Mouse (Mus musculus) midbrain, postnatal 0 days (tissue): ENCODE measurements at regions not wholly inside any gene's neighbourhood (a gene's known extent, or its start where the extent isn't known, plus 50 kb on each side); places are given as distances from the start of the nearest gene placed in this dataset.

Experiments used
- ATAC-seq: fragments of 200-750 bp; cut with Nextera tagmentation; 2 replicates; pipeline ENCODE4 v1.8.0; 2017; ENCODE audit warnings: moderate number of reproducible peaks, mild to moderate bottlenecking, moderate TSS enrichment, moderate library complexity; ENCODE audit not compliant: low FRiP score
- DNase-seq: peaks from one replicate; pipeline ENCODE4 v3.0.0-alpha.2; 2015; ENCODE audit warnings: low spot score
- H3K27ac ChIP-seq: fragments of 300-500 bp; sonication (generic); 2 replicates; pipeline ENCODE4 v1.5.1; 2014; ENCODE audit warnings: low read depth, mild to moderate bottlenecking, low read length, mixed read lengths
- H3K27me3 ChIP-seq: fragments of 300-500 bp; sonication (generic); 2 replicates; pipeline ENCODE4 v1.6.1; 2014; ENCODE audit warnings: low read length, control low read depth, mixed read lengths; ENCODE audit not compliant: insufficient read depth
- H3K36me3 ChIP-seq: fragments of 300-500 bp; sonication (generic); 2 replicates; pipeline ENCODE4 v1.6.1; 2014; ENCODE audit warnings: low read length, control low read depth, mixed read lengths; ENCODE audit not compliant: insufficient read depth
- H3K4me1 ChIP-seq: fragments of 300-500 bp; sonication (generic); 2 replicates; pipeline ENCODE4 v1.6.1; 2014; ENCODE audit warnings: mild to moderate bottlenecking, control low read depth, antibody characterized with exemption, low read length, mixed read lengths; ENCODE audit not compliant: insufficient read depth
- H3K4me2 ChIP-seq: fragments of 300-500 bp; sonication (generic); 2 replicates; pipeline ENCODE4 v1.6.1; 2014; ENCODE audit warnings: low read depth, mild to moderate bottlenecking, low read length, mixed read lengths; ENCODE audit not compliant: poor library complexity, severe bottlenecking
- H3K4me3 ChIP-seq: fragments of 300-500 bp; sonication (generic); 2 replicates; pipeline ENCODE4 v1.5.1; 2014; ENCODE audit warnings: low read depth, mild to moderate bottlenecking, low read length, moderate library complexity
- H3K9ac ChIP-seq: fragments of 300-500 bp; sonication (generic); replicated peaks from 2 replicates; pipeline ENCODE4 v1.6.1; 2014; ENCODE audit warnings: mild to moderate bottlenecking, low read length, moderate library complexity, mixed read lengths; ENCODE audit not compliant: poor library complexity, severe bottlenecking
- H3K9me3 ChIP-seq: fragments of 300-500 bp; sonication (generic); 2 replicates; pipeline ENCODE4 v1.6.1; 2016; ENCODE audit warnings: low read length, control low read depth
- CTCF ChIP-seq: IDR thresholded peaks from 2 replicates; pipeline ENCODE4 v1.5.1; 2016; ENCODE audit warnings: antibody characterized with exemption, mild to moderate bottlenecking
- WGBS: fragments of 180-500 bp; shearing (Covaris S2); extraction: QIAGEN DNeasy Blood & Tissue Kit; methylation state at CpG from one replicate; pipeline ENCODE4 v1.1.7; 2014; 5-methylcytosine and 5-hydroxymethylcytosine counted together

- H3K27ac ChIP-seq = no peak overlapping the region
- no peak overlapping the region for H3K4me3 ChIP-seq
- no peak overlapping the region for H3K9ac ChIP-seq
- ATAC-seq = no peak
- no peak overlapping the region for H3K4me2 ChIP-seq
- no peaks in the 10 kb centered on the region for H3K4me1 ChIP-seq
- H3K27me3 ChIP-seq = no peaks in the 10 kb centered on the region
- WGBS = 58% methylated on average over 5 of the region's 5 CpGs
- TF ChIP-seq CTCF = no peak
- H3K9me3 ChIP-seq = no peaks in the 10 kb centered on the region
- no peaks in the 10 kb centered on the region for H3K36me3 ChIP-seq
- no peak for DNase-seq
Observed at GRCm38 (mm10) chr7:136150196-136150595, 434.0 kb upstream of the Mki67 start.

- H3K9me3 ChIP-seq = no peaks in the 10 kb centered on the region
- no peak overlapping the region for H3K9ac ChIP-seq
- no peak for TF ChIP-seq CTCF
- 47% methylated on average over 4 of the region's 4 CpGs for WGBS
- no peak overlapping the region for H3K27ac ChIP-seq
- H3K27me3 ChIP-seq = no peaks in the 10 kb centered on the region
- H3K4me3 ChIP-seq = no peak overlapping the region
- ATAC-seq (no peak), DNase-seq (no peak)
- H3K36me3 ChIP-seq = no peaks in the 10 kb centered on the region
- no peak overlapping the region for H3K4me2 ChIP-seq
- H3K4me1 ChIP-seq = no peaks in the 10 kb centered on the region
Observed at GRCm38 (mm10) chr7:136151301-136151930, 435.3 kb upstream of the Mki67 start.

DNA sequence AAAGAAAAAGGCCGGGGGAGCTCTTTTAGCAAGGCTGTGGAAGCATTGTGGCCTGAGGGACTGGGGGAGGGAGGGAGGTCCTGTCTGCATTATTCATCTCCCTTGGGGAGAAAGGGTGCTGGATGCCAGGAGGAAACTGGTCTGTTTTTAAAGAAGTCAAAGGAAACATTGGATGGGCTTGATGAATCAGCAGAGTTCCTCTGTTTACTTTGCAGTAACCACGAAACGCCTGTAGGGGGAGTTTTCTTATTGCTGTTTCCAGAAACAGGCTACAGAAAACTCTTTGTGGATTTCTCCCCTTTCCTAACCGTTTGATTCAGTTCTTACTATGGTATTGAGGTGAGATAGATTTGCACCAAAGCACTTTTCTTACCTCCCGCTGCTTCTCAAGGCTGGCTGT, 436.3 kb upstream of the Mki67 start:
- no peak for ATAC-seq
- no peak overlapping the region for H3K27ac ChIP-seq
- H3K27me3 ChIP-seq = no peaks in the 10 kb centered on the region
- H3K36me3 ChIP-seq = no peaks in the 10 kb centered on the region
- no peaks in the 10 kb centered on the region for H3K9me3 ChIP-seq
- 25% methylated on average over 5 of the region's 5 CpGs for WGBS
- peak; percentile 82 for TF ChIP-seq CTCF
- H3K9ac ChIP-seq = no peak overlapping the region
- DNase-seq = peak; percentile 90
- no peaks in the 10 kb centered on the region for H3K4me1 ChIP-seq
- H3K4me3 ChIP-seq = no peak overlapping the region
- H3K4me2 ChIP-seq = no peak overlapping the region

GRCm38 (mm10) chr7:136153621-136154020, 437.5 kb upstream of the Mki67 start:
- TF ChIP-seq CTCF = no peak
- H3K36me3 ChIP-seq = no peaks in the 10 kb centered on the region

DNA sequence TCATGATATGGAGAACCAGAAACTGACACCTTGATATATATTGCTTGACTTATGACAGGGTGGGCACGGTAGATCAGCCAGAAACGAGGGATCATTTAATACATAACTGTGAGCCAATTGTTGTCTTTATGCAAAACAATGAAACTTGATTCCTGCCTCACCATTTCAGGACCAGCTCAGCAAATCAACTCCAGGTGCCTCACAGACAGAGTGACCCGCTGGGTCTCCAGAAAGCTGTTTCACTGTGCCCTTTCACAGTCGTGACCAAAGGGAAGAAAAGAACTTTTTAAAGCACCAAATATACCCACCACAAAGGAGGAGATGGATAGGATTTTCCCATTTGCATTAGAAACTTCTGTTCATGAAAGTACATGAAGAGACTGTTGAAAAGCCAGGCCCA, 443.0 kb upstream of the Mki67 start:
- WGBS = 42% methylated on average over 4 of the region's 4 CpGs
- no peak overlapping the region for H3K9ac ChIP-seq
- H3K27me3 ChIP-seq = no peaks in the 10 kb centered on the region
- no peak for TF ChIP-seq CTCF
- ATAC-seq (no peak), DNase-seq (no peak)
- no peak overlapping the region for H3K4me3 ChIP-seq
- no peaks in the 10 kb centered on the region for H3K4me1 ChIP-seq
- H3K27ac ChIP-seq = no peak overlapping the region
- H3K36me3 ChIP-seq = no peaks in the 10 kb centered on the region
- H3K4me2 ChIP-seq = no peak overlapping the region
- no peaks in the 10 kb centered on the region for H3K9me3 ChIP-seq

More at GRCm38 (mm10) chr7:136153621-136154020, 437.5 kb upstream of the Mki67 start:
- Histone ChIP-seq H3K4me3 (no peak overlapping the region), H3K27me3 (no peaks in the 10 kb centered on the region), H3K9me3 (no peaks in the 10 kb centered on the region), H3K4me1 (no peaks in the 10 kb centered on the region), H3K9ac (no peak overlapping the region), H3K27ac (no peak overlapping the region), H3K4me2 (no peak overlapping the region)
- DNase-seq (no peak), ATAC-seq (no peak)
- WGBS = 77% methylated on average over 3 of the region's 3 CpGs

DNA sequence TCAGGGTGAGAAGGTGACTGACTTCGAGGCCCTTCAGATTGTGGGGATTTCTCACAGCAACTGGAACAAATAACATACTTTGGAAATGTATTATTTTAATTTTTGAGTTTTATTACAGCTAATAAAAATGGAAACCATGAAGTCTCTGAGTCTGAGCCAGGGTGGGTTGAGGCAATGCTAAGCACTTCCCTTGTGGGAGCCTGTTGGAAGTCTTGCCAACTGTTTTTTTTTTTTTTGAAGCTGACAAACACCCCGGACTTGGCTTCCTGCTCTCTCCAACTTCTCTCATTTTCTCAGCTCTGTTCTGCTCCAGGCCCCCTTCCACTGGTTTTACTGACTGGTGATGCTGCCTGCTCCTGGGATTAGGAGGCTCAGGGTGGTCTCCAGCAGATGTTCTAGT, 445.4 kb upstream of the Mki67 start:
- H3K4me3 ChIP-seq = no peak overlapping the region
- H3K27ac ChIP-seq = no peak overlapping the region
- DNase-seq (no peak), ATAC-seq (no peak)
- no peak for TF ChIP-seq CTCF
- WGBS = 83% methylated on average over 2 of the region's 2 CpGs
- no peaks in the 10 kb centered on the region for H3K9me3 ChIP-seq
- no peaks in the 10 kb centered on the region for H3K4me1 ChIP-seq
- no peaks in the 10 kb centered on the region for H3K27me3 ChIP-seq
- no peak overlapping the region for H3K4me2 ChIP-seq
- H3K9ac ChIP-seq = no peak overlapping the region
- H3K36me3 ChIP-seq = no peaks in the 10 kb centered on the region
